Mouse (Mus musculus) heart, postnatal 36 days (tissue): ENCODE measurements at regions not wholly inside any gene's neighbourhood (a gene's known extent, or its start where the extent isn't known, plus 50 kb on each side); places are given as distances from the start of the nearest gene placed in this dataset.
"Not testable (repeated sequence)": the region's sequence is repeated elsewhere in the genome, so short reads cannot be mapped to it uniquely, and the experiment has no call there.

Experiments used
- DNase-seq, 2 experiments: peaks; one replicate each; pipeline ENCODE4 v3.0.0; 2021 to 2022
- intact Hi-C: fragments of 180-260 bp; cut with DNase I; formaldehyde crosslinking; loops from one replicate; pipeline ENCODE4 v1.15.1; 2025

GRCm38 (mm10) chr1:176505441-176505840, 230.3 kb upstream of the Pld5 start:
- no peak for DNase-seq
- intact Hi-C loops, result no loop called here

DNA sequence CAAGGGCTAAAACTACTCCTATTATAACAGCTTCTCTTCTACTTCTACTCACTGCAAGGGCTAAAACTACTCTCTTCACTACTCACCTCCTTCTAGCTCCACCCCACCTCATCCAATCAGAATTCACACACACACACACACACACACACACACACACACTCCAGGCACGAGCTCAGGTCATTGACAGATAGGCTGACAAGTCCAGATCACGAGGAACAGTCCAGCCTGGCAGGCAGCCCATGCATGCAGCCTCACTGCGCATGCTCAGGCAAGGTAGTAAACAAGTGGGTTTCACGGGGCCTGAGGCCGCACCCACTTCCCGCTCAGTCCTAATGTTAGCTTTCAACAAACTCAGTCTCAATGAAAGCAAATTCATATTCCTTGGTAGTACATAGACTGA, 229.6 kb upstream of the Pld5 start:
- DNase-seq, result peak; percentile 2 to 6
- intact Hi-C loops, result not testable (repeated sequence)

DNA sequence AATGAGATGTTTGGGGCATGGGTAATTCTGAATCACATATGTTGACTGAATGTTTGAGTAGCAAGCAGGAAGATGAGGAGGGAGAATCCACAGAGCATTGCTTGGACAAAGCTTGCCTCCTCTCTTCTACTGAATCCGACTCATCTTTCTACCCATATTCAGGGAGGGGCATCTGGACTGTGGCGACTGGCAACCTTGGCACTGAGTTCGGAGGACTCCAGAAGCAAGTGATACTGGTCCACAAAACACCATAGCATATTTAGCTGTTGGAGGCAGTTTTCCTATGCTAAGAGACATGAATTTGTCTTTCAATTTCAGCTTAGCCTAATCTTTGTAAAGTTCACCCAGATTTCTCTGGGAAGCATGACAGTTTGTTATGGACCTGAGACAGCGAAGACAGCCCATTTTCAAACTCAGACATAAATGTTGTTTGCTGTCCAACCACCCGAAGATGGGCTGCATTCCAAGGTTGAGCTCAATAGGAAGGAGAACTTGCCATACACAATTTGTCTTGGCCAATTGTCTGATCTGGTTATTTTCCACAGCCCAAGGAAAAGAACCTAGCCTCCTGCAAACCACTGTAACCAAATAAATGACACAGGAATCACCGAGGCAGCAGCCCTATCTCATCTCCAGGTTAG, 224.0 kb upstream of the Pld5 start:
- no peak for DNase-seq
- intact Hi-C loops, result no loop called here

DNA sequence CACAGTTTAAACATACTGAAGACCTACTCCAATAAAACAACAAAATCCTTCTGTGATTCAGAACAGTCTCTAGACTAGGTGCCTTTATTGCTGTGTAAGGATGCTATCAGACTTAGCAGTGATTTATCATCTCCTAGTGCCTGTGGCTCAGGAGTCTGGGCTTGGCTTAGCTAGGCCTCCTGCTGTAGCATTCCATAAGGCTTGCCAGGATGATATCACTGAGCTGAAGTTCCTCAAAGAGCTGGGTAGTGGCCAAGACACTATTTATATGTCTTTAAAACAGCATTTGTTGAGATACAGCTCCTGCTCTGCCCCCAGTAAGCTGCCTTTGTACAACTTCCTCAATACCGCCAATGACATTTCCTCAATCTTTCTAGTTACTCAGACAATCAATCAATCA, 193.4 kb upstream of the Pld5 start:
- DNase-seq, result no peak
- intact Hi-C loops, result no loop called here

GRCm38 (mm10) chr1:176462125-176462524, 187.0 kb upstream of the Pld5 start:
- intact Hi-C loops, result no loop called here
- no peak for DNase-seq

GRCm38 (mm10) chr1:176446735-176447134, 171.6 kb upstream of the Pld5 start:
- no peak for DNase-seq
- intact Hi-C loops, result no loop called here

- no peak for DNase-seq
- intact Hi-C loops, result no loop called here
Observed at GRCm38 (mm10) chr1:176443712-176444111, 168.6 kb upstream of the Pld5 start.

DNA sequence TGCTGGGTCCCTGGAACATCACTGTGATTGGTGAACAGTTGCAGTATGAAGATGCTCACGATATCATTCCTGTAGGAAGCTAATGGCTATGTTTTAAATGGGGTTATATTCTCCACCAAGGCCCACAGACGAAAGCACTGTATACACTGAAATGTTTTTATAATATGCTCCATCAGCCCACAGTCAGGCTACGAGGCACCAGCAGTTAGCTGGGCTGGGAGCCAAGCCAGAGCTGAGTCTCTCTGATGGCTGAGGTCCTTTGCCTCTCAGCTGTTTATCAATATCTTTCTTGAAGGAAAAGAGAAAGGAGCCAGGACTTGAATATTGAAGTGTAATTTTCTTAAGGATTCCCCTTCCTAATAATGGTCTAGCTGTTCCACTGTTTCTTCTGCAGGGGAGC, 165.1 kb upstream of the Pld5 start:
- no peak for DNase-seq
- intact Hi-C loops, result no loop called here

GRCm38 (mm10) chr1:176427835-176428234, 152.7 kb upstream of the Pld5 start:
- intact Hi-C loops, result no loop called here
- no peak for DNase-seq

- DNase-seq, result no peak
- intact Hi-C loops, result no loop called here
Observed at GRCm38 (mm10) chr1:176427046-176427445, 151.9 kb upstream of the Pld5 start.

DNA sequence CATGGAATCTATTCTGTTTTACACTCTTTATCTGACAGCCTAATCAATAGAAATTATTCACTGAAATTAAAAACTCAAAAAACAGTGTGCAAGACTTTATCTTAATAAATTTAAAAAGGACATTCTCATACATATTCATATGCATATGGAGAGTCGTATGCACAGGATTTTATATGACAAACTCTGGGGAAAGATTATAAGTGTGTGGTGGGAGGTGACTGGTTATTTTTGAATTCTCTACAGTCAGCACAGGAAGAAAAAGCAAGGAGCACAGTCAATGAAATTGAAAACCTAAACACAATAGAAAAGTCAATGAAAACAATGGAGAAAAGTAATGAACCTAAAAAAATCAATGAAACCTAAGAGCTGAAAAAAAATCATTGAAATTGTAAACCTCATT, 142.1 kb upstream of the Pld5 start:
- DNase-seq, result no peak
- intact Hi-C loops, result no loop called here

DNA sequence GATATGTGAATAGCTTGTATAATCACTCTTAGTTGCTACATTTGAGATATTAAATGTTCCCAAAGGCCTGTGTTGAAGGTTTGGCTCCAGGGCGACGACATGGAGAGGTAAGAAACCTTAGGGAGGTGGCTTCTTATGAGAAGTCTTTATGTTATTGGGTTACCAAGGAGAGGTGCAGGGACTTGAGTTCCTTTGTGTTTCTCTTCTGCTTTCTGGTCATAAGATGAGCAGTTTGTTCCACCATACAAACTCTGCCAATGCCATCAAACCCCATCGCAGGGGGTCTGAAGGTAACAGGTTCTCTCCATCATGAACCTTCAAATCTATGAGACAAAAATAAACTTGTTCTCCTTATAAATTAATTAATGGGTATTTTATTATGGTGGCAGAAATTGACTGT, 129.0 kb upstream of the Pld5 start:
- intact Hi-C loops, result no loop called here
- no peak for DNase-seq

DNA sequence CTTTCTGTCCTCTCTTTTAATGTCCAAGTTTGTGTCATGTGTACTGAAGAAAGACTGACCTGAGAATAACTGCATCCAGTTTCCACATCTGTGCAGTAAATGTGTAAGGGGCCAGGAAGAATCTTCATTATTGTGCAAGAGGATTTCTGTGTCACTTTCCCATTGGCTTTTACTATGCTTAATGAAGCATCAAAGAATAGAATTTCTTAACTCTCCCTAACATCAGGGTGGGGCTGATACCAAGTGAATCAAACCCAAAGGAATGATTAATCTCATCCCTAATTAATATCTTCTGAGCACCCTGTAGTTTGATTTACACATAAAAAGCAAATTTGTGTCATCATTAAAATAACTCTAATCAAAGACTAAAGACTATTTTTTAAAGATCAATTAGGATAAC, 104.5 kb upstream of the Pld5 start:
- intact Hi-C loops, result no loop called here
- DNase-seq, result no peak

GRCm38 (mm10) chr1:176366900-176367299, 91.8 kb upstream of the Pld5 start:
- no peak for DNase-seq
- intact Hi-C loops, result no loop called here

DNA sequence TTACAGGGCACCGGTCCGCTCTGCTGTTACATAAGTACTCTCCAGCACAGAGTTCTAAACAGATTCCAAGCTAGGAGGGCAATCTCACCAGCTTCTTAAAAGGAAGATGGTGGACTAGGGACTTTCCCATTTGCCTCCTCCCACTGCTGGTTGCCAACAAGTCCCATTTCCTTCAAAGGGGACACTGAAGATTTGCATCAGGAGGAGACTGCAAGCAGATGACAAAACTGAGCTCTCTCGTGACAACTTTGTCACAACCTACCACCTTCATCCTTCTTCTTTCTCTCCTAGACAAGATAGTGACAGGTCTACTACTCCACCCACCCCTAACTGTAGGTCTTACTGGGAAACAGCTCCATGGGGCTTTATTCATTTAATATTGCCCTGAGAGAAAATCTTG, 85.8 kb upstream of the Pld5 start:
- no peak for DNase-seq
- intact Hi-C loops, result no loop called here

GRCm38 (mm10) chr1:176359992-176360724, 85.0 kb upstream of the Pld5 start:
- DNase-seq, result no peak
- intact Hi-C loops, result no loop called here

- no peak for DNase-seq
Observed at GRCm38 (mm10) chr1:176355342-176355741, 80.2 kb upstream of the Pld5 start.

DNA sequence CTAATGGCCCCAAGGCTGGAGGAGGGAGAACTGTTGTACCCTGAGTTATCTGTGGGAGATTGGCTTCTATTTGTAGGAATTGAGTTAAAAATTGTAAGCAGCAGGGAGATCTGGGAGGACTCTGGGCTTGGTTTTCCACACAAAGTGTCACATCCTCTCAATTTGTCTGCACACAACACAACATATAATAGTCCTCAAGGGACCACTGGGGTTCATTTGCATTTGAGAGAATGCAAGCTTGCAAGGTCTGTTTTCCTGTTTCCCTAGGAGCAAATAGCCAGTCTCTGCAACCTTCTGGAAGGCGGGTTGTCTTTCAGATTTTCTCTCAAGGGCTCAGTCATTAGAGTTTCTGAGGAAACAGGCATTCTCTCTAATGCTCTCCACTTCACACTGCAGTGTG, 79.8 kb upstream of the Pld5 start:
- no peak for DNase-seq
- intact Hi-C loops, result no loop called here

More at GRCm38 (mm10) chr1:176355342-176355741, 80.2 kb upstream of the Pld5 start:
- intact Hi-C loops, result no loop called here

- intact Hi-C loops, result no loop called here
- DNase-seq, result no peak
Observed at GRCm38 (mm10) chr1:176352706-176353105, 77.6 kb upstream of the Pld5 start.

GRCm38 (mm10) chr1:176349909-176350495, 74.9 kb upstream of the Pld5 start:
- no peak for DNase-seq
- intact Hi-C loops, result no loop called here

- DNase-seq, result no peak
- intact Hi-C loops, result no loop called here
Observed at GRCm38 (mm10) chr1:176348129-176348528, 73.0 kb upstream of the Pld5 start.

DNA sequence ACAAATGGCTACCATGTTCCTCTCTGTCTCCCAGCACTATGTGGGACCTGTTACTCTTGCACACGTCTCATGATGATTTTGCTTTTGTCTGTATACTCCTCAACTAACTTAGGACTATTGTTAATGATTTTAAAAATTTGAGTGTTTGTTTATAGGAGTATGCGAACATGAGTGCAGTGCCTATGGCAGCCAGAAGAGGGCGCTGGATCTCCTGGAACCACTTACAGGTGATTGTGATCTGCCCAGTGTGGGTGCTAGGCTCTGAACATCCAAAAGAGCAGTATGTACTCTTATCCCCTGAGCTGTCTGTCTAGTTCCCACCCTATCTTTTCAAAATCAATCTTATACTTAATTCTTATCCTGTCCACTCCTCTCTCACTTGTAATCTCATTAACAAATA, 56.2 kb upstream of the Pld5 start:
- intact Hi-C loops, result no loop called here
- DNase-seq, result no peak
